Mouse (Mus musculus) cortical plate, adult 2 months (tissue): ENCODE measurements around the gene Kdm4a.

Experiments
- CTCF ChIP-seq: fragments of 200-500 bp; IDR thresholded peaks from 2 replicates; pipeline ENCODE4 v1.5.1; 2011; ENCODE audit warnings: mild to moderate bottlenecking, control low read depth, low read length; ENCODE audit not compliant: insufficient read depth; ENCODE audit errors: extremely low read depth
- POLR2A ChIP-seq: fragments of 200-500 bp; IDR thresholded peaks from 2 replicates; pipeline ENCODE4 v1.6.1; 2011; ENCODE audit warnings: mild to moderate bottlenecking, low read length, control low read depth; ENCODE audit not compliant: insufficient read depth; ENCODE audit errors: extremely low read depth

- TF ChIP-seq CTCF = no peak
- no peak for TF ChIP-seq POLR2A
Measured at GRCm38 (mm10) chr4:118138891-118139290, 41.0 kb downstream of the Kdm4a start.
